Mouse (Mus musculus) myocyte (in vitro differentiated cells): Measurements from ENCODE around the gene Tm2d3.

Experiments
- CEBPB ChIP-seq: IDR thresholded peaks from 2 replicates; pipeline ENCODE4 v1.6.1; 2011; ENCODE audit warnings: mild to moderate bottlenecking, moderate library complexity; ENCODE audit not compliant: poor library complexity, insufficient read depth, severe bottlenecking
- E2F4 ChIP-seq: IDR thresholded peaks from one replicate; pipeline ENCODE4 v1.6.1; 2011; ENCODE audit warnings: mild to moderate bottlenecking, control low read depth, moderate library complexity; ENCODE audit not compliant: insufficient read depth
- MAX ChIP-seq: IDR thresholded peaks from one replicate; pipeline ENCODE4 v1.6.1; 2011; ENCODE audit warnings: low read depth, mild to moderate bottlenecking, control low read depth
- MYOG ChIP-seq, 3 experiments: IDR thresholded peaks; one replicate each; pipeline ENCODE4 v1.6.1; 2011; ENCODE audit warnings: control low read depth in 2 of 3, low read depth in 2 of 3, mild to moderate bottlenecking in 2 of 3; ENCODE audit not compliant: insufficient read length in 2 of 3, control insufficient read depth in 1 of 3, insufficient read depth in 1 of 3
- POLR2A ChIP-seq: IDR thresholded peaks from one replicate; pipeline ENCODE4 v1.6.1; 2011; ENCODE audit warnings: low read depth, mild to moderate bottlenecking, control low read depth, moderate library complexity; ENCODE audit not compliant: insufficient read length
- POLR2AphosphoS2 ChIP-seq: IDR thresholded peaks from one replicate; pipeline ENCODE4 v1.6.1; 2011; ENCODE audit warnings: low read depth, control low read depth; ENCODE audit not compliant: insufficient read length
- REST ChIP-seq: IDR thresholded peaks from one replicate; pipeline ENCODE4 v1.6.1; 2011; ENCODE audit warnings: mild to moderate bottlenecking, control low read depth, moderate library complexity; ENCODE audit not compliant: insufficient read depth, insufficient read length
- SRF ChIP-seq: IDR thresholded peaks from one replicate; pipeline ENCODE4 v1.6.1; 2011; ENCODE audit warnings: low read depth; ENCODE audit not compliant: control insufficient read depth, insufficient read length
- TCF12 ChIP-seq: IDR thresholded peaks from one replicate; pipeline ENCODE4 v1.6.1; 2011; ENCODE audit warnings: mild to moderate bottlenecking, control low read depth; ENCODE audit not compliant: poor library complexity, insufficient read depth, severe bottlenecking
- USF1 ChIP-seq: IDR thresholded peaks from one replicate; pipeline ENCODE4 v1.6.1; 2011; ENCODE audit warnings: low read depth, mild to moderate bottlenecking, control low read depth, moderate library complexity

GRCm38 (mm10) chr7:65663225-65663790 is 27.7 kb upstream of the Tm2d3 start:
- no peak for TF ChIP-seq POLR2AphosphoS2
- no peak for TF ChIP-seq POLR2A
- TF ChIP-seq TCF12, result no peak
- no peak for TF ChIP-seq E2F4
- no peak for TF ChIP-seq MAX
- TF ChIP-seq REST, result no peak
- TF ChIP-seq MYOG (IDR thresholded peaks at IDR 0.05; ENCODE audit: control insufficient read depth in 1 of 3, insufficient read depth in 1 of 3, insufficient read length in 2 of 3, low read depth in 2 of 3), result no peak
- no peak for TF ChIP-seq USF1
- no peak for TF ChIP-seq CEBPB
- TF ChIP-seq SRF, result no peak
